Mouse (Mus musculus): Measurements from ENCODE around the gene Ndufs7.

Ndufs7 gene

GRCm38 (mm10) chr10:80262169-80262568 lies 13.2 kb downstream of the Ndufs7 start:
- no peak for DNase-seq (ENCODE audit: low spot score in 2 of 2)

GRCm38 (mm10) chr10:80262776-80263365 lies 13.9 kb downstream of the Ndufs7 start:
- DNase-seq (ENCODE audit: low spot score in 2 of 2): no peak

GRCm38 (mm10) chr10:80264341-80265148 lies 15.6 kb downstream of the Ndufs7 start:
- DNase-seq (ENCODE audit: low spot score in 2 of 2): peak; percentile 99

- no peak for DNase-seq (ENCODE audit: low spot score in 2 of 2)
Observed at GRCm38 (mm10) chr10:80265149-80265486, 16.2 kb downstream of the Ndufs7 start.

GRCm38 (mm10) chr10:80270099-80270498 lies 21.2 kb downstream of the Ndufs7 start:
- no peak for DNase-seq (ENCODE audit: low spot score in 2 of 2)

GRCm38 (mm10) chr10:80270734-80271181 lies 21.8 kb downstream of the Ndufs7 start:
- DNase-seq (ENCODE audit: low spot score in 2 of 2): peak in 1 of 2 experiments; percentile 45

GRCm38 (mm10) chr10:80271186-80271843 lies 22.4 kb downstream of the Ndufs7 start:
- no peak for DNase-seq (ENCODE audit: low spot score in 2 of 2)

GRCm38 (mm10) chr10:80271870-80272585 lies 23.1 kb downstream of the Ndufs7 start:
- no peak for DNase-seq (ENCODE audit: low spot score in 2 of 2)

- no peak for DNase-seq (ENCODE audit: low spot score in 2 of 2)
Observed at GRCm38 (mm10) chr10:80273847-80274246, 24.9 kb downstream of the Ndufs7 start.

GRCm38 (mm10) chr10:80276238-80276637 lies 27.3 kb downstream of the Ndufs7 start:
- no peak for DNase-seq (ENCODE audit: low spot score in 2 of 2)

- no peak for DNase-seq (ENCODE audit: low spot score in 2 of 2)
Observed at GRCm38 (mm10) chr10:80278390-80278789, 29.5 kb downstream of the Ndufs7 start.

GRCm38 (mm10) chr10:80279273-80279672 lies 30.4 kb downstream of the Ndufs7 start:
- no peak for DNase-seq (ENCODE audit: low spot score in 2 of 2)

- DNase-seq (ENCODE audit: low spot score in 2 of 2): no peak
Observed at GRCm38 (mm10) chr10:80281304-80281703, 32.4 kb downstream of the Ndufs7 start.

- no peak for DNase-seq (ENCODE audit: low spot score in 2 of 2)
Observed at GRCm38 (mm10) chr10:80281921-80282371, 33.0 kb downstream of the Ndufs7 start.

GRCm38 (mm10) chr10:80282481-80283441 lies 33.8 kb downstream of the Ndufs7 start:
- no peak for DNase-seq (ENCODE audit: low spot score in 2 of 2)

- DNase-seq (ENCODE audit: low spot score in 2 of 2): no peak
Observed at GRCm38 (mm10) chr10:80285222-80286070, 36.5 kb downstream of the Ndufs7 start.

- DNase-seq (ENCODE audit: low spot score in 2 of 2): no peak
Observed at GRCm38 (mm10) chr10:80288097-80288496, 39.2 kb downstream of the Ndufs7 start.

GRCm38 (mm10) chr10:80288657-80289056 lies 39.7 kb downstream of the Ndufs7 start:
- no peak for DNase-seq (ENCODE audit: low spot score in 2 of 2)

GRCm38 (mm10) chr10:80292251-80293146 lies 43.6 kb downstream of the Ndufs7 start, which contains the start of gene Rps15:
Rps15 (plus strand) TSS chr10:80292453.
- peak; percentile 94 to 97 for DNase-seq (ENCODE audit: low spot score in 2 of 2)

Data from spleen, postnatal 4 days (tissue).